Mouse (Mus musculus) embryonic facial prominence, embryonic 11.5 days (tissue): Measurements from ENCODE around the gene Olfr1161. TPM values are rescaled to one million over a fixed set of nuclear protein-coding genes. Genes with fewer than 3 reads are reported as not detected.
"Not testable (repeated sequence)": the region's sequence is repeated elsewhere in the genome, so short reads cannot be mapped to it uniquely, and the experiment has no call there.

ENCODE experiments used
- ATAC-seq: fragments of 200-750 bp; cut with Nextera tagmentation; replicated peaks from 2 replicates; pipeline ENCODE4 v1.8.0; 2017; ENCODE audit warnings: low read depth; ENCODE audit not compliant: insufficient number of reproducible peaks, low FRiP score, low TSS enrichment
- DNase-seq: peaks from one replicate; pipeline ENCODE4 v3.0.0-alpha.2; 2015; ENCODE audit warnings: low spot score
- H3K27ac ChIP-seq: fragments of 300-500 bp; sonication (generic); replicated peaks from 2 replicates; pipeline ENCODE4 v1.5.1; 2014; ENCODE audit warnings: mild to moderate bottlenecking, low read depth, low read length, control low read depth
- H3K27me3 ChIP-seq: fragments of 300-500 bp; sonication (generic); 2 replicates; pipeline ENCODE4 v1.6.1; 2014; ENCODE audit warnings: mild to moderate bottlenecking, low read length, moderate library complexity, mixed read lengths; ENCODE audit not compliant: control insufficient read depth, insufficient read depth
- H3K36me3 ChIP-seq: fragments of 300-500 bp; sonication (generic); replicated peaks from 2 replicates; pipeline ENCODE4 v1.6.1; 2014; ENCODE audit warnings: low read depth, mild to moderate bottlenecking, low read length, moderate library complexity, mixed read lengths; ENCODE audit not compliant: control insufficient read depth, insufficient read depth
- H3K4me1 ChIP-seq: fragments of 300-500 bp; sonication (generic); 2 replicates; pipeline ENCODE4 v1.6.1; 2014; ENCODE audit warnings: low read length, mixed read lengths; ENCODE audit not compliant: control insufficient read depth, insufficient read depth
- H3K4me2 ChIP-seq: fragments of 300-500 bp; sonication (generic); 2 replicates; pipeline ENCODE4 v1.6.1; 2014; ENCODE audit warnings: low read depth, mild to moderate bottlenecking, control low read depth, low read length, moderate library complexity
- H3K4me3 ChIP-seq: fragments of 300-500 bp; sonication (generic); 2 replicates; pipeline ENCODE4 v1.5.1; 2014; ENCODE audit warnings: low read depth, low read length, control low read depth
- H3K9ac ChIP-seq: fragments of 300-500 bp; sonication (generic); replicated peaks from 2 replicates; pipeline ENCODE4 v1.6.1; 2014; ENCODE audit warnings: mild to moderate bottlenecking, control low read depth, low read length
- H3K9me3 ChIP-seq: fragments of 300-500 bp; sonication (generic); replicated peaks from 2 replicates; pipeline ENCODE4 v1.6.1; 2016; ENCODE audit warnings: mild to moderate bottlenecking, low read length, inconsistent platforms, mixed read lengths; ENCODE audit not compliant: control insufficient read depth
- WGBS: fragments of 180-500 bp; shearing (Covaris S2); extraction: QIAGEN DNeasy Blood & Tissue Kit; methylation state at CpG from one replicate; pipeline ENCODE4 v1.1.7; 2014; 5-methylcytosine and 5-hydroxymethylcytosine counted together
- polyA plus RNA-seq: library from polyadenylated mRNA; unstranded; fragments of >200 nt; fragmentation: Nextera tagmentation; extraction: Ambion mirVana; gene quantifications from 2 replicates; pipeline ENCODE4 v1.2.1, GENCODE M21; 2014

The Olfr1161 gene
- not detected in 2 replicates for polyA plus RNA-seq

DNA sequence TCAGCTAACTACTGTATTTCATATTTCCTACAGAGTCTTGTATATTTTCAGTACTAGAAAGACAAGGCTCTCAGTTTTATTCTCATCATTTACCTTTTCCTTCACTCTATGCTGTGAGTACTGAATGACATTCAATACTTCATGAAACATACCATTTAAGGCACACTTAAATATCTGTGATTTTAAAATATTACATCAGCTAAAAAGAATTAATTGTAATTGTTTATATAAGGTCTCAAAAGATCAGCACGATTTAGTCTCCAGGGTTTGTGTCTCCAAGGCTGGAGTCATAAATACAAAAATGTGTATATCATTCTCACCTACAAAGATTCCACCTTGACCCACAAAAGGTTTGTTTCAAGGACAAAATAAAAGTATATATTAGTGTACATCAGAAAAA, at the start of gene Olfr1161:
Gene Olfr1161, plus strand, starts transcription at position 301 of the 400 bp plus-strand sequence.
- H3K27ac ChIP-seq, H3K27me3 ChIP-seq, ATAC-seq, DNase-seq, H3K9ac ChIP-seq, H3K36me3 ChIP-seq, H3K4me1 ChIP-seq, H3K4me3 ChIP-seq, H3K4me2 ChIP-seq, H3K9me3 ChIP-seq: not testable (repeated sequence)
- 82% methylated on average over 1 of the region's 1 CpGs for WGBS

DNA sequence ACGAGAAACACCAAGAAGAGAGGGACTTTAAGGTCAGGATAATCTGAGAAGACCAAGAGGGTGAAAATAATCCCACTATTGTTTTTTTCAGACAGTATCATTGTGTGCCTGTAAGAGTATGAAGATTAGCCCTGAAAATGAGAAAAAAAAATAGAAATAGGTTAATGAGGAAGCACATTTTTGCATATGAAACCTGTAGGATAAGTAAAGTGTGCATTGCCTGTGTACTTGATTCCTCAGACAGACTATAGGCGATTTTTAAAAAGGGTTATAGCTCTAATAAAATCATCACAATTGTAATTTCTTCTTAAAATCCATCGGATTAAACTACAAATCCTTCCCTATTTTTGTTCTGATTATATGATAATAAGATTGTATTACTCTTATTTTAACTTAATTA, 48.0 kb upstream of the Olfr1161 start, which contains the start of gene Olfr74:
Gene Olfr74, minus strand, starts transcription at position 101 of the 400 bp plus-strand sequence.
- Histone ChIP-seq H3K4me2 (no peak within 1 kb of the TSS), H3K4me1 (no peaks in the 10 kb centered on the region), H3K9me3 (no peaks in the 10 kb centered on the region), H3K4me3 (no peak within 1 kb of the TSS), H3K36me3 (no peaks in the 10 kb centered on the region), H3K27ac (no peak within 1 kb of the TSS), H3K9ac (no peak within 1 kb of the TSS), H3K27me3 (no peaks in the 10 kb centered on the region)
- WGBS: 74% methylated on average over 3 of the region's 3 CpGs
- ATAC-seq (no peak), DNase-seq (no peak)

DNA sequence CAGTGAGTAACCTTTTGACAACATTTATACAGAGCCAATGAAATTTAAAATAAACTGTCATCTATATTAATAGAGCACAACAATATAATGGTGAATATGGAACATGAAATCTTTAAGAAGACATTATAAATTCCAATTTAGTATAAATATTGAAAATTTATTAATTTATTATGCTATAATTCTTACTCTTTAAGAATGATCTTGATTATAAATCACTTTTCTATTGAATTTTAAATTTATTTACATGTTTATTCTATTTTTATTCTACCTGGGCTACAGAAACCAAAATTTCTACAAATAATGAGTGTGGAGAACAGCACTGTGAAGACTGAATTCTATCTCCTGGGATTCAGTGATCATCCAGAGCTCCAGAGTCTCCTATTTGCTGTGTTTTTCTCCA, 32.8 kb upstream of the Olfr1161 start, which contains the start of gene Olfr1158:
Gene Olfr1158, plus strand, starts transcription at position 301 of the 400 bp plus-strand sequence.
- H3K9me3 ChIP-seq: no peaks in the 10 kb centered on the region
- H3K27me3 ChIP-seq: no peaks in the 10 kb centered on the region
- H3K4me1 ChIP-seq: no peaks in the 10 kb centered on the region
- DNase-seq (no peak), ATAC-seq (no peak)
- H3K36me3 ChIP-seq: no peaks in the 10 kb centered on the region
- no peak within 1 kb of the TSS for H3K27ac ChIP-seq
- H3K4me2 ChIP-seq: no peak within 1 kb of the TSS
- no peak within 1 kb of the TSS for H3K9ac ChIP-seq
- H3K4me3 ChIP-seq: no peak within 1 kb of the TSS

DNA sequence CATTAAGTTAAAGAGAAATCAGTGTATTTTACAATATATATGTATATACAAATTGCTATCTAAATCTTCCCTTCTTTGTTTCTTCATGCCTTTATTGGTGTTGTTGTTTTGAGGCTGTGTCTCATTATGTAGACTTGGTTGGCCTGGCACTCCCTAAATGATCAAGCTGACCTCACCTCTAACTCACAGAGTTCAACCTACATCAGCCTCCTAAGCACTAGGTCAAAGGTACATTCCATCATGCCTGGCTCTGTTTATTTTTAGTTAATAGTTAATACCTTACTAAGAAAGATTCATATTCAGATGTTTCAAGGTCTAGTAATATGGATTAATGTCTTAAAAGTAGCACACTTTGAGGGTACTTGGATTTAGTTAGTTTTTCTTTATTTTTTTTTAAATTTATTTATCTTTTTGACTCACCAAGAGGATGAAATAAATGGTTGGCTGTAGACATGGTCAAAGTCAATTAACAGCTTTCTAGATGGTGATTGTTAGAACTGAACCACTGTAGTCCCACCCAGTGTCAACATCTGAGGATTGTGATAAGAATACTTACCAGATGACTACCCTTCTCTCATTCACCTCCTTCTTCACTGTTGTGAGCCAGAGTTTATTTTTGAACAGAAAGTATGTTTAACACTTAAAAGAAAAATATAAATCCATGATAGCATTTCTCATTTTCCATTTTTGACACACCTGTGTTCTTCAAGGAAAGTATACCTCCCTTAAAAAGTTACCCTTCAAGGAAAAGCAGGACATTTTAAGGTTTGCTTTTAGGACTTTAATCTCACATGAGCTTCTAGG, 14.9 kb upstream of the Olfr1161 start, which contains the start of gene Olfr1160:
Gene Olfr1160, minus strand, starts transcription at position 754 of the 804 bp plus-strand sequence.
- H3K9me3 ChIP-seq: no peaks in the 10 kb centered on the region
- DNase-seq (no peak), ATAC-seq (no peak)
- no peak within 1 kb of the TSS for H3K27ac ChIP-seq
- H3K4me1 ChIP-seq: no peaks in the 10 kb centered on the region
- no peak within 1 kb of the TSS for H3K4me3 ChIP-seq
- no peaks in the 10 kb centered on the region for H3K27me3 ChIP-seq
- no peak within 1 kb of the TSS for H3K9ac ChIP-seq
- no peak within 1 kb of the TSS for H3K4me2 ChIP-seq
- no peaks in the 10 kb centered on the region for H3K36me3 ChIP-seq

DNA sequence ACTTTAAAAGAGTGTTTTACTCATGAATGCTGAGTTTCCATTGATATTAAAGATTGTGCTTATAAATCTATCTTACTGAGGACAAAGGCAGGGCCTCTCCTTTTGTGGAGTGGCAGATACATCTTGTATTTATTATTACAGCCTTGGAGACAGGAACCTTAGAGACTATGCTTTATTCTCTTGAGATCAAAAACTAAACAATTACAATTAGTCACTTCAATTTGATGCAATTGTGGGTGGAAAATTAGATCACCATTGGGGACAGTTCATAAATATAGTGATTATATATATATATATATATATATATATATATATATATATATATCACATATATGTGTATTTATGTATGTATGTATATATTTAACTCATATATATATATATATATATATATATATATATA, 15.0 kb downstream of the Olfr1161 start, which contains the start of gene Olfr73:
Gene Olfr73, minus strand, starts transcription at position 101 of the 400 bp plus-strand sequence.
- Histone ChIP-seq H3K9me3 (no peaks in the 10 kb centered on the region), H3K4me2 (no peak within 1 kb of the TSS), H3K27ac (no peak within 1 kb of the TSS), H3K4me3 (no peak within 1 kb of the TSS), H3K9ac (no peak within 1 kb of the TSS), H3K4me1 (no peaks in the 10 kb centered on the region), H3K27me3 (no peaks in the 10 kb centered on the region), H3K36me3 (no peaks in the 10 kb centered on the region)
- DNase-seq: no peak
- no peak for ATAC-seq

DNA sequence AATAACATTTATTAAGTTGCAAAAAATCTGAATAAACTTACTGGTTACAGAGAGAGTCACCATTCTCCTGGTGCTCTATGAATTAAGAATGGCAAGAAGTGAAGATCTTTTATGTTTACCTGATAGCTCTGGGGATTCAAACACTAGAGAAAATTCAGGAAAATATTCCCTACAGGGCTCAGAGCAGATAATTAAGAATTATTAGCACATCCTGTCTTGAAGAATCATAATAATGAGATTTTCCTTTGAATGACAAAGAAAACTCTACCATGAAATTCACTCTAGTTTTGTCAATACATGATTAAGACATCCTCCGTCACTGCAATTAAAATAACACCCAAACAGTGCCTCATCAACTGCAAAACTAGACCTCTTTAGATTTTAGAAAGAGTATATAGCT, 28.5 kb downstream of the Olfr1161 start, which contains the start of gene Olfr1162:
Gene Olfr1162, minus strand, starts transcription at position 101 of the 400 bp plus-strand sequence.
- no peak within 1 kb of the TSS for H3K9ac ChIP-seq
- DNase-seq: no peak
- WGBS: 74% methylated on average over 1 of the region's 1 CpGs

DNA sequence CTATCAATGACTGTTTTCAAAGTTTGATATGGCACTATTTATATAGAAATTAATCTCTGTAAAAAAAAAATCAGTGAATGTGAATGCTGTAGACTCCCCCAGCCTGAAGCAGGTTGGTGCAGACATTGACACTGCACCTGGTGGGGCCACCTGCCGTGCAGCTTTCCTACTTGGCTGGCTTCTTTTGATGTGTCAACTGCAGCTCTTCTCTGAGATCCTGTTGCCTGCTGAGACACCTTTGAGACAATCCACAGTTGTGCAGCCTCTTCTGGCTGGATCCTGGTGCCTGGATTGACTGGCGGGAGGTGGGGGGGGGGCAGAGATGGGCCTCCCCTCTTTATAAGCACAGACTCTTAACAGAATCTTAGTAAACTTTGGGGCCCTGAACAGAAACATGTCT, 41.0 kb downstream of the Olfr1161 start:
- Histone ChIP-seq H3K27me3 (no peaks in the 10 kb centered on the region), H3K4me1 (no peaks in the 10 kb centered on the region), H3K9me3 (no peaks in the 10 kb centered on the region), H3K4me2 (no peak overlapping the region), H3K9ac (no peak overlapping the region), H3K36me3 (no peaks in the 10 kb centered on the region), H3K27ac (no peak overlapping the region), H3K4me3 (no peak overlapping the region)
- 79% methylated on average over 2 of the region's 2 CpGs for WGBS
- ATAC-seq: no peak
- DNase-seq: no peak

More for the DNA sequence above, 28.5 kb downstream of the Olfr1161 start, which contains the start of gene Olfr1162:
- Histone ChIP-seq H3K4me1 (no peaks in the 10 kb centered on the region), H3K36me3 (no peaks in the 10 kb centered on the region), H3K4me2 (no peak within 1 kb of the TSS), H3K27ac (no peak within 1 kb of the TSS), H3K9me3 (no peaks in the 10 kb centered on the region), H3K4me3 (no peak within 1 kb of the TSS), H3K27me3 (no peaks in the 10 kb centered on the region)
- no peak for ATAC-seq

DNA sequence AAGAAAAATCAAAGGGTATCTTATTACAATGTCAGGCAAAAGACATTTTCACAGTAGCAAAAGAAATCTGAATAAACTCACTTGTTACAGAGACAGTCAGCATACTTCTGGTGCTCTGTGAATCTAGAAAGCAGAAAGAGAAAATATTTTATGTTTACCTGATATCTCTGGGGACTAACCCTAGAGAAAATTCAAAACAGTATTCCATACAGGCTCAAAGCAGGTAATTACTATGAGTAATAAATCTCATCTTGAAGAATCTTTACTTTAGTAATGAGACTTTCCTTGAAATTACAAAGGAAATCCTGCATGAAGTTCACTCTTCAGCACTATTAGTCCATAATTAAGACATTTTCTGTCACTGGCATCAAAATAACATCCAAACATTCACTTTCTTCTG, 49.2 kb downstream of the Olfr1161 start, which contains the start of gene Olfr1163:
Gene Olfr1163, minus strand, starts transcription at position 101 of the 400 bp plus-strand sequence.
- Histone ChIP-seq H3K27ac (no peak within 1 kb of the TSS), H3K9ac (no peak within 1 kb of the TSS), H3K4me3 (no peak within 1 kb of the TSS), H3K9me3 (no peaks in the 10 kb centered on the region), H3K4me2 (no peak within 1 kb of the TSS), H3K36me3 (no peaks in the 10 kb centered on the region), H3K4me1 (no peaks in the 10 kb centered on the region), H3K27me3 (no peaks in the 10 kb centered on the region)
- no peak for ATAC-seq
- no peak for DNase-seq
